Mouse (Mus musculus): ENCODE measurements around the gene C1qtnf5. TPM values are rescaled to one million over a fixed set of nuclear protein-coding genes. Genes with fewer than 3 reads are reported as not detected.

C1qtnf5 gene
- total RNA-seq, 4 experiments from 2014 or later = 1.6 to 4.2 (median 3.0) TPM

DNA sequence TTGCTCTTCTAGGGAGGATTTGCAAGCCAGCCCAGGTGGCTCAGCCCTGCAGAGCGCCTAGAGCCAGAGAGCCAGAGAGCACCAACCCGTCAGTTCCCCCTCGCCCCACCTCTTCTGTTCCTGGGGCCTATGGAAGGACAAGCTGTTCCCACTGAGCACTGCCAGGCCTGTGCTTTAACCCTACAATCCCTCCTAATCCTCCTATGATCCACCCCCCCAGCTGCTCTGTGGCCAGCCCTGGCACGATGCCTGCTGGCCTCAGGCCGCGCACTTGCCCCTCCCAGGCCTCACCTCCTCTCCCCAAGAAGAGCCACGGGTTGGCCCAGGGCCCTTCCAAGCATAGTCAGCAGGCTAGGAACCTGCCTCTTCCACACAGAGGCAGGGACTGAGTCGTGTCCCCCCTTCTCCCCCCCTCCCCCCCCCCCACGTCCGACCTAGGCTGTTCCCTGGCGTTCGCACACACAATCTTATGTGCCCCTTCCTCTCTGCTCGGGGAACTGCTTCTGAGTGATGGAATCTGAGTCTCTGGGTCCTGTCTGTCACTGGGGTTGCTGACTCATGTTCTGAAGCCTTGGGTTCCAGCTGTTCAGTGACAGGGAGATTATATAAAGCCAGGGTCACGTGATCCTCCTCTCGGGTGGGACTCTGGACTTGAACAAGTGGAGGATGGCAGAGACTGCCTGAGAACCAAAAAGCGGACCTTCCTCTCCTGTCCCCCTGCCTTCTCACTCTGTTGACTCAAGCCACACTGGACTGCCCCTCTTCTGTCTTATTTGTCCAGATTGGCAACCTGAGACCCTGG, 27.9 kb upstream of the C1qtnf5 start:
- peak; percentile 86 to 91 for DNase-seq (ENCODE audit: low spot score in 2 of 2)

DNA sequence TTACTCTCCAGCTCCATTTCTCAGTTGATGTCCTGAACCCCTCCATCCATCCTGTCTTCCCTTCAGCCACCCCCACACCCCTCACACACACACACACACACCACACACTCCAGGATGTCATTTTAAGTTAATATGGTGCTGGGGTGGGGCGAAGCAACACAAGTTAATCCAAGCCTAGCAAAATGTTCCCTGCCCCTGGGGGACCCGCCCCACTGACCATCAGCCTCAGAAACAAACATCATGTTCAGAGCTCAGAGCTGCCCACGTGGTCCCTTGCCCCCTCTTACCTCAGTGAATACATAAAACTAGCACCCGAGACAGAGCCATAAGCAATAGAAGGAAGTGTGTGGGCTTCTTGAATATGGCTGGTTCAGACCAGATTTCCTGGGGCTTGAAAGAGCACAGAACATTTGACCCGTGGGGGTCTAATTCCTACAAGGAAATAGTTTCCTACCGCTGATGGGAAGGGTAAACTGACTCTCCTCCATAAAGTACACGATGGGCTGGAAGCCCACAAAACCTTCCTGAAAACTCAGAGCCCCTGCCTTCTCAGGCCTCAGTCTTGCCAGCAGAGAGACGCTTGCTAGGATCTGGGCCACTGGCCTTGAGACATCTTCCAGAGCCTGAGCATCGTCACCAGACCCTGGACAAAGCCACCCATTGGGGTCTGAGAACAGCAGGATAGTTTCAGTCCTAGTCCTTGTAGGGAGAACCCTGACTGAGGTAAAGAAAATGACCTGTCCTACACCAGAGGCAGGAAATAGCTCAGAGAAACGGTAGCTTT, 26.9 kb upstream of the C1qtnf5 start:
- DNase-seq (ENCODE audit: low spot score in 2 of 2) = peak; percentile 3 to 9

DNA sequence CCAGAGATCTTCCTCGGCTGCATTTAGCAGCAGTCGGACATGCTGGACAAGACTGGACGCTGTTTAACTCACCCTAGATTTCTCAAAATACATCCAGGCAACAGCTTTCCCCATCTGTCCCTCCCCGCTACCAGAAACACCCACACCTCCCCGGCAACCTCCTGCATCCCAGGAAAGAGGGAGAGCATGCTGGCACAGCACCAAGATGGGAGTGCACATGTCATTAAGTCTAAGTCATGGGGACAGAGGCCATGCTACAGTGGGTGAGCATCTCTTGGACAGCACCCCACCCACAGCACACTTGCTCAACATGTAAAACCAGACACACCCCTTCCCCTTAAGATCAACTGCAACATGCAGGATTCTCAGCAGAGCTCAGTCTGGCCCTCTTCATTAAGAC, 26.1 kb upstream of the C1qtnf5 start:
- peak in 1 of 2 experiments; percentile 47 for DNase-seq (ENCODE audit: low spot score in 2 of 2)

DNA sequence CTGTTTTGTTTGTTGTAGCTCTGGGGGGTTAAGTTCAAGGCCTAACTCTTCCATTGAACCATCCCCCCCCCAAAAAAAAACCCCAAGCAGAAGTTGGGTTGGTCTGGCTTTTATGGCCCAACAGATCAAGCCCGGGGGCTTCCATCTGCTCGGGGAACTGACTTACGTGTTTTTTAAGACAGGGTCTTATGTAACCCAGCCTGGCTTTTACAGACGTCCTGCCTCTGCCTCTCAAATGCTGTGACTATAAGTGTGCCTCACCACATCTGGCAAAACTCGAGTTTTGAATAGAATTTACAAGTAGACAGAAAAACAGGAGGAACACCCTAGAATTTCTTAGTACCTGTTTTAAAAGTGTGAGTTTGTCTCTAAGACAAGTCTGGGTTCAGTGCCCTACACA, 25.5 kb upstream of the C1qtnf5 start:
- DNase-seq (ENCODE audit: low spot score in 2 of 2) = no peak

DNA sequence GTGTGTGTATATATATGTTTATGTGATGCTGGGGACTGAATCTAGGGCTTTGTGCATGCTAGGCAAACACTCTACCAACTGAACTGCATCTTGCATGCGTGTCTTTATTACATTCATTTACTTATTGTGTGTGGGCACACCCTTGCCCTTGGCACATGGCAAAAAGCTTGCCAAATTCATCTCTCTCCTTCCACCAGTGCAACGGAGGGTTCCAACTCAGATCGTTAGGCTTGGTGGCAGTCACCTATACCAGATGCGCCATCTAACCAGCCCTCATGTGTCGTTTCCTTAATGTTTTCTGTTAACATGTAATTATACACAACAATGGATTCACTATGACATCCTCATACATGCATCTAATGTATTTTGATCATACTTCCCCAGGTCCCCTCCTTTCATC, 24.8 kb upstream of the C1qtnf5 start:
- no peak for DNase-seq (ENCODE audit: low spot score in 2 of 2)

DNA sequence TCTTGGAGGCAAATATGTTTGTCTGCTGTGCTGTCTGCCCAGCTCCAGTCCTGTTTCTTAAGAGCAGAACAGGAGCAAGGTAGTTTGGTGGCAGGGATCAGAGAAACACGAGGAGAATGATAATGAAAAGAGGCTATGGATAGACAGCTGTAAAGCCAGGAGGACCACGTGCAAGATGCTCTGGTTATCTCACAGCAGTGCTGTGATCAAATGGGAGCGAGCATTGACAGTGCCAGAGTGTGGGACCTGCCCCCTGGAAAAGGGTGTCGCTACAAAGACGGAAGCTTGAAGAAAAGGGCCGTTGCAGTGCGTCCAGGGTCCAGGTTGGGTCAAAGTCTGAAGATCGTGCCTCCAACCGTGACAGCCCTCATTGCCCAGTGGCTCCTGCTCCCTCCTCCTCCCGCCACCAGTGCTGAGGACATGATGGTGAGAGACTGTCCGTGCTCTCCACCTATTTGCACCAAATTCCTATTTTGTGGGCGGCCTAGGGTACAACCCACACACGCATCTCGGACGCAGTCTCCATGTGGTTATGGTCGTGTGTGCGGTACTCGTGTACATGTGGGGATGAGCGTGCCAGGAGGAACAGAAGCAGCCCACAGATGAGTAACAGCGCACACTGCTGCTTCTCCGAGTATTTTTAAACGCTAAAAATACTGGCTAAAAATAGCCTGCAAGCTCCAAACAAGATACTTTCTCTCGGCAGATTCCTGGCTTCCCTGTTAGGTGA, 23.5 kb upstream of the C1qtnf5 start:
- peak in 1 of 2 experiments; percentile 60 for DNase-seq (ENCODE audit: low spot score in 2 of 2)

DNA sequence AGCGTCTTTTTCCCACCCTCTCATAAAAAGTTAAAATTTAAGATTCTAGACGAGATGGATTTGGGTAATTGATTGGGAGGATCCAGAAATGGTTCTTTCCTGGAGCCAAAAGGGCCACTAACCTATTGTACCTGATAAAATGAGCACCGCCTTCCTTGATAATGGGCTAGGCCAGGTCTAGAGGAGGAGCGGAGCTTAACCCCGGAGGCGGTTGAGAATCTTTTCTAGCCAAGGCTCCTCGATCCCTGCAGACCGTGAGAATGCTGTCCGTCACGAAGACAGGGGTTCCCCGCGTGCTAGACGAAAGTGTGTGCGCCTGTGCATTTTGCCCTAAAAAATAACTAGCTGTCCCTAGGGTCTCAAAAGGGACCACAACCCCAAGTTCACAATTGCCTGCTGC, 22.8 kb upstream of the C1qtnf5 start:
- no peak for DNase-seq (ENCODE audit: low spot score in 2 of 2)

DNA sequence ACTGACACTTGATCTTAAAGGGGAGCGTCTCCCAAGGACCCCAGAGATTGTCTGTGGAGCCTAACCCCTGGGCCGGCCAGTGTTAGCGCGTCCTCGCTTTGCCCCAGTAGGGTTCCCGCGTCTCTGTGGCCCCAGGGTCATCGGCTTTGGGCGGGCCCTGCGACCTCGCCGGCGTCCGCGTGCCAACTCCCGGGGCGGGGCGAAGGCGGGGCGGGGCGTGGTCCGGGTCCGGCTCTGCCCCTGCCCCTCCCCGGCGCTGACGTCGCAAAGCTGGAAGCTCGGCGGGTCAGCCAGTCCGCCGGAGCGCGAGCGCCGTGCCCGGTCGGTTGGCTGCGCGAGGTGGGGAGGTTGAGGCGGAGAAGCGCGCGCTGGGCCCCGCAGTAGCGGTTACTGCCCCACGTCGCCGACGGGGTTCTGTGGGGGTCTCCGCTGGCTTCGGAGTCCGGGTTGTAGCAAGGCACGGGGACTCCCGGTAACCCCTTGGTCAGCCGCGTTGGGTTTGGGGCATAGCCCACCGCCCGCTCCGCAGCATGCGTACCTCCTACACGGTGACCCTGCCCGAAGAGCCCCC, 22.3 kb upstream of the C1qtnf5 start:
- peak; percentile 96 for DNase-seq (ENCODE audit: low spot score in 2 of 2)

DNA sequence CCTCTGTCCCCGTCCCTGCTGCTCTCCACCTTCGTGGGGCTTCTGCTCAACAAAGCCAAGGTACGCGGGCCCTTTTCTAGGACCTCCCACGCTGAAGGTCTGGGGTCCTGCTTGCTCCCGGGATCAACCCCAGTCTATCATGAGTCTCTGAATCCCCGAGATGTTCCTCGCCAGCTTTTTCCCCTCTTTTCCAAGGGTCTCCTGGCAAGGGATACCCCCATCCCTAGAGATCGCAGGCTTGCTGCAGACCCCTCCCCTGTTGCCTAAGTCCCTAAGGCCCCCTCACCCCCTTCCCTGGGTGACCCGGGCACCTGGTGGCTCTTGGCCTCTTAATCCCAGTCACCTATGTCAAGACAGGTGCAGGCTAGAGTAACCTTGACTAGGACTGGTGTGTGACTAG, 21.8 kb upstream of the C1qtnf5 start:
- DNase-seq (ENCODE audit: low spot score in 2 of 2) = peak in 1 of 2 experiments; percentile 17

DNA sequence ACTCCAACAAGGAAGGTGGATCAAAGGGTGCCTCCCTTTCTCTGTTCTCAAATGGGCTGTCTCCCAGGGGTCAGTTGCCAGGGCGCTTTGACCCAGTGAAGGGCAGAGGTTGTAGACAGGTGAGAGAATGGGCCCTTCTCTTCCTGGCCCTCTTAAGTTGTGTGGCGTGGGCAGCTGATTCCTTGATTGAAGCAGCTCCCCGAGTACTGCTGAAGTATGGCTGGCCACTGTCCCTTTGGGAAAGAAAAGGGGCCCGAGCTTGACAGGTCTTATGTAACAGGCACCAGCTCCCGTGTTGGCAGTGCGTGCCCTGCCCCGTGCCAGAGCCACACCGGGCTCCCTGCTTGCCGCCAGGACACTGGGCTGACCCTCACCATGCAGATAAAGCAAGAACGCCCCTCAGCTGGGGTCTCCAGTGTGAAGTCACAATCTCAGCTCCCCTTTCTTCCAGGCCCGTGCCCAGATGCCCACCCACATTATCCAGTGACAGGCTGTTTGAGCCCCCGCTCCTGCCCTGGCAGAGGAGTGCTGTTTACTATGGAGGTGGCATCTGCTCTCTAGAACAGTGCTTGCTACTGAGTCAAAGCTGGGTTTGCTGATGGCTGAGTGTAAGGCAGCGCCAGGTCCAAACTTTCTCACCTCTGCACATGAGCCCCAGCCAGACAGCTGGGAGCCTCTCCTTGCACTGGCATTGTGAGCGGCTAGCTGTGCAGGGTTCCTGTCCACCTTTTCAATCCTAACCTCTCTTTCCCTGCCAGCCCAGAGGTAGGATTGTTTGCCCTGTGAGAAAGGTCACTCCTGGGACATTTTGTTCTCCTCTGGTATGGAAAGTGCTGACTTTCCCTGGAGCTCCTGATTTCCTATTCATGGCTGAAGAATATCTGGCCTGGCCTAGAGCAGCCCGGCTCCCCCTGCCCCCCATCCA, 21.0 kb upstream of the C1qtnf5 start:
- DNase-seq (ENCODE audit: low spot score in 2 of 2) = peak in 1 of 2 experiments; percentile 88

DNA sequence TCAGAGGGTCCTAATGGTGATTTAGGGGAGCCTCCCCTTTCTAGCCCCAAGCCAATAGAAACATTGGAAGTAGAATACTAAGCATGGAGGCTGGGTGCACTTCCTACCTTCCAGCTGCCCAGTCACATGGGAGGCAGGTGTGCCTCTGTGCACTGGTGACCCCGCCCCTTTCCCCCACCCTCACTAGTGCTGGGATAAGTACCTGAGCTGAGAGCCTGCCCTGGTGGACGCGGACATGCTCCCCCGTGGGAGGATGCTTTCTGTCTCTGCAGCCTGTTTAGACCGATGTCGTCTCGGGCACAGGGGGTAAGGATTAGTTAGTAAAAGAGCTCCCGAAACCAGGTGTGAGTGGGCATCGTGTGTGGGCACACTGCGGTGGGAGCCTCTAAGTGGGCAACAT, 20.1 kb upstream of the C1qtnf5 start:
- no peak for DNase-seq (ENCODE audit: low spot score in 2 of 2)

DNA sequence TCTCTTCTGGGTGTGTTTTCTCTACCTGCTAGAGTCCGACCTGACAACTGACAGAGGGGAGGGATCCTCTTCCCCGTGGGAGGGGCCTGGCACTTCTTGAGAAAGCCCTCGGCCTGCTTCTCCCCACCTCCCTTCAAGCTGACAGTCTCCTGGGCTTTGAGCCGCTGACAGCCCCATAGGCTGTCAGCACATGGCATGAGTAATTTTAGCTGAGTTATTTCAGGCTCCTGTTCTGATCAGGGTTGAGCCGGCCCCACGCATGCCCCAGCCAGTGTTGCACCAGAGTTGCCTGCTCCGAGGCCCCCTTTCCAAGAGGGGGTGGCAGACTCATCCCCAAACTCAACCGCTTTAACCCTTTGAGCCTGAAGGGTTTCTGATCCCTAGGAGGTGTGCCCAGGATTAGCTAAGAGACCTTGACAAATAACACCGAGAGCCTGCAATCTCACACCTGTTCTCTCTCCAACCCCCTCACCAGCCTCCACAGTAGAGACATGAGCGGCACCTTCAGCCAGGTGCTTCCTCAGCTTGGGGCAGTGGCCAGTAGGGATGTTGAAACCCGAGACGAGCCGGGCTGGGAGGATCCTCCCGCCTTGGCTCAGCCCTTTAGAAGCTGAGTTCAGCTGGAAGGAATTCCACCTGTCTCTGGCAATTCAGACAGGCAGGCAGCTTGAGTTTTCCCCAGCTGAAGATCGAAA, 19.1 kb upstream of the C1qtnf5 start:
- DNase-seq (ENCODE audit: low spot score in 2 of 2) = peak in 1 of 2 experiments; percentile 76

DNA sequence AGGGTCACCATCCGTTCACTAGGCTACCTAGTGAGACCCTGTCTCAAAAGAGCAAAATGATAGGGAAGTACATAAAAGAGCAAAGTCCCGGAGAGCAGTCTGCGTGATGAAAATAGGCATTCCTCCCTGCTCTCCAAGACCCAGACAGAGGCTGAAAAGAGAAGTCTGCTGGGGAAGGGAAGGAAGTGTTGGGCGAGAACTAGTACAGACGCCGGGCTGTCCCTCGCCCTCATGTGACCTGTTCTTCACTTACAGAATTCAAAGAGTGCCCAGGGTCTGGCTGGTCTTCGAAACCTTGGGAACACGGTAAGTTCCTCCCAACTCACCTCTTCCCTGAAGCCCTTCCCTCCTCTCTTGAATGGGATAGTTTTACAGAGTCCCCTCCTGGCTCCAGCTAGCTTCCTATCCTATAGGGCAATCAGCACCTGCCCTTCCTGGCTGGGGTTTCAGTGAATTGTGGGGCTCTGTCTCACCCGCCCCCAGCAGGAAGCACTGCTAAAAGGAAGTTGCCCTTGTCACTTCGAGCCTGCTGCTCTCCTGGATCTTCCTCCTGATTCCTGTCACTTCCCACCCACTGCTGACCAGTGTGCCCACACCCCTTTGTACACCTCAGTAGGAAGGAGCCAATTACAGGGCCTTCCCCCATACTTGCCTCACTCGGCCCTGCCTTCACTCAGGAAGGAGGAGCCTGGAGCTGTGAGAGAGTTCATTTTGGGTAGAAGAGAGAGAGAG, 18.0 kb upstream of the C1qtnf5 start:
- DNase-seq (ENCODE audit: low spot score in 2 of 2) = no peak

DNA sequence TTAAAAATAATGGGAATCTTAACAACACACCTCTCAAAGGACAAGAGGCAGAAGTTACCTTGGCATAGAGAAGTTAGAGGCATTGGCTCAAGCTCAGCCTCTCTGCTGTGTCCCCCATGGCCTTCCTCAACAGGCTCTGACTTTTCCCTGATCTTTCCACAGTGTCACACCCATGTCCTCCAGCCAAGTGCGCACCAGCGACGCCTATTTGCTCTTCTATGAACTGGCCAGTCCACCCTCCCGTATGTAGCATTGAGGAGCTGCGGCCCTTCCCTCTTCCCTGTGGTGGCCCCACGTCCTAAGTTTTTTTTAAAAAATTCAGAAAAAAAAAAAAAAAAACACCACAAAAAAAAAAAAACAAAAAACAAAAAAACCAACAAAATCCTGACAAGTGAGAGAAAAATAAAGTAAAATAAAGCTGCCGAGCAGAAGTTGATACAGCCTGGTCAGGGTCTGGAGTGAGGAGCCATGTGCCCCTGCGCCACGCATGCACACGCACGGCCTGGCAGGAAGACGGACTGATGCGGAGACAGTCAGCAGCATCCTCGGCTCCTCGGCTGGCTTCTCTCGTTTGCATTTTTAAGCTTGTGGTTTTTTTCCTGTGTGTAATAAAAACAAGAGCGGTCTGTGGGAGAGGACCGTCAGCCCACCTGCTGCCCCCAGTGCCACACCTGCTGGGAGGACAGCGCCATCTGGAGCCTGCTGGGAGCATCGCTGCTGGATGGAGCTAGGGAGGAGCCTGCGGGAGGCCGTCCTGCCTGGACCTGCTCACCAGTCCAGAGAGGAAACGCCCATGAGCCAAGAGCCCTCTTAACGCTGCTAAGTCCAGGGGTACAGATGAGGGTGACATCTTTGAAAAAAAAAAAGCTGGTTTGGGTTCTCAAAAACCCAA, 13.2 kb upstream of the C1qtnf5 start:
- peak in 1 of 2 experiments; percentile 78 for DNase-seq (ENCODE audit: low spot score in 2 of 2)

DNA sequence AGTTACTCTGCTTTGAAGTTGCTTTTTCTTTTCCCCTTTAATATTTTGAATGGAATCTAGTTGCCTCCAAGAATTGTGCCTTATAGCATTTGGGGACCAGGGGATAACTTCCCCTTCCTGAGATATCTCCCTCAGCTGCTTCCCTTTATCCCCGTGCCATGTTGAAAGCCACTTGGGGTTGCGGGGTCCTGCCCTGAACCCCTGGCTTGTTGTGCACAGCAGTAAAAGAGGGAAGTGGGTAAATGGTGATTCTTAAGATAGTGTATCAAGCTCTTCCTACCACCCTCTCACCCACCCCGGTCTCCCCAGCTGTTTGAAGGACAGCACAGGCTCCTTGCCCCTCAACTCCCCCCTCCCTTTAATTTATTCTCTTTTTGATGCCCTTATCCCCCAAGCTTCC, 12.3 kb upstream of the C1qtnf5 start:
- no peak for DNase-seq (ENCODE audit: low spot score in 2 of 2)

DNA sequence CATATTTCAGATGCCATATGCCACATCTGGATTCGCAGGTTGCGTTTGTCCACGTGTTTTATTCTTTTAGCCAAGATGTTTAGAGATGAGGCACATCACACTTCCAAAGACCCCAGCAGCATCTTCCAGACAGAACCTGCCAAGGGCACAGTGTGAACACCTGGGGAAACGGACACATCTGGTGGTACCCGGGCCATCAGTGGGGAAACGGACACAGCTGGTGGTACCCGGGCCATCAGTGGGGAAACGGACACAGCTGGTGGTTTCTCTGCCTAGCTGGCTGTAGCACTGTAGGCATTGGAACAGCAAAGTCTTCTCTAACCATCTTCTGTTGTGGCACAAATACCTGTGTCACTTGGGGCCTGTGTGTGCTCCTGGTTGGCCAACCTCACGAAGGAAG, 11.3 kb upstream of the C1qtnf5 start:
- DNase-seq (ENCODE audit: low spot score in 2 of 2) = no peak

DNA sequence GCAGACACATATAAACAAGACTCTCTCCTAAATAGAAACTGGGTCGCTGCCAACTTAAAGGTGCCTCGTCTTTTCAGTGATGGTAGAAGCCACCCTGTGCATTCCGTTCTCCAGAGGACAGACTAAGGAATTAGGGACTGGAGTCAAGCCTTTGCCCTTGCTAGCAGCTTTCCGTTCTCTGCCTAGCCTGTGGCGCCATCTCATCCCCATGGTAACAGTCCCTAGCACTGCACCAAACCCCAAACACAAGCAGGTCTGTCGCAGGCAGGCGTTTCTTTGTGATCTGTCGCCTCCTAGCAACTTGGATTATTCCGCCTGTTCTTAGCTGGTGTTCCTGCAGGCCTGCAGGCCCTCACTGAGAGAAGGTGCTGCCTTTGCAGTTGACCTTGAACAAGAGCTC, 10.5 kb upstream of the C1qtnf5 start:
- DNase-seq (ENCODE audit: low spot score in 2 of 2) = no peak

DNA sequence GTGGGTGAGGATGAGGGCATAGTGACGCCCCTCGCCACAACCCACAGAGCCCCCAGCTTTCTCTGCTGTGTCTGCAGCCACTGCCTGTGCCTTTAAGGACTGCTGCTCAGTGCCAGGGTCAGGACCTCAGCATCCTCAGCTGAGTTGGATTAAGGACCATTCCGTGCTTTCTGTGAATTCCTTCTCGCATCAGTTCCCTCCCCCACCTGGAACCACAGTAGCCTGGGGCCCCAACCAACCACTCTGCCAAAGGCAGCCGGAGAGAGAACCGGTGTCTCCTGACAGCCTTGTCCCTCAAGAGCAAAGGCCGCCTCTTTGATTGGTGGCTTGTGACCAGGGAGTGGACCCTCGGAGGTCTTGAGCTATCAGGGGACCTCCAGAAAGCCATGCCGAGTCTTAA, 5.6 kb upstream of the C1qtnf5 start, which contains the start of gene Mfrp:
TSS of gene Mfrp (plus strand) at position 240 of the 400 bp plus-strand sequence.
- DNase-seq (ENCODE audit: low spot score in 2 of 2) = no peak

Data from gastrocnemius, adult 8-10 months (tissue).